Mouse (Mus musculus) megakaryocyte, adult 5-6 weeks (primary cell): ENCODE measurements around the gene Ddx31. TPM values are rescaled to one million over a fixed set of nuclear protein-coding genes. Genes with fewer than 3 reads are reported as not detected.

ENCODE experiments used
- ATAC-seq: 2 replicates; pipeline ENCODE4 v1.8.0; 2016; ENCODE audit warnings: mild to moderate bottlenecking, inconsistent platforms; ENCODE audit not compliant: poor library complexity, severe bottlenecking
- total RNA-seq, 2 experiments: library from RNA; stranded (forward) in 1 of 2; stranded (reverse) in 1 of 2; fragments of 153-499, 151-499 nt in 1 of 2; fragments of 221-1000, 200-1000 nt in 1 of 2; gene quantifications; 2 replicates each; pipeline versions ENCODE4 v1.2.3 to v1.2.4; 2015 to 2017

Ddx31 gene
- 6.0 and 9.6 TPM in 2 replicates for total RNA-seq (2015)
- 9.4 and 9.9 TPM in 2 replicates for total RNA-seq (2017)

- peak; percentile 96 for ATAC-seq
Measured at GRCm38 (mm10) chr2:28840222-28840951, at the start of gene Ddx31, which contains the start of gene Gtf3c4. Ddx31 (plus strand) TSS chr2:28840406. Gtf3c4 (minus strand) TSS chr2:28840360.

- ATAC-seq: no peak
Measured at GRCm38 (mm10) chr2:28792931-28793610, 47.1 kb upstream of the Ddx31 start.

- ATAC-seq: no peak
Measured at GRCm38 (mm10) chr2:28794623-28795022, 45.6 kb upstream of the Ddx31 start.

- peak; percentile 76 for ATAC-seq
Measured at GRCm38 (mm10) chr2:28796298-28796697, 43.9 kb upstream of the Ddx31 start.

- ATAC-seq: no peak
Measured at GRCm38 (mm10) chr2:28797490-28798106, 42.6 kb upstream of the Ddx31 start.

- no peak for ATAC-seq
Measured at GRCm38 (mm10) chr2:28798390-28798789, 41.8 kb upstream of the Ddx31 start.

- ATAC-seq: no peak
Measured at GRCm38 (mm10) chr2:28799575-28799974, 40.6 kb upstream of the Ddx31 start.

GRCm38 (mm10) chr2:28803406-28803805 lies 36.8 kb upstream of the Ddx31 start:
- no peak for ATAC-seq

- ATAC-seq: no peak
Measured at GRCm38 (mm10) chr2:28808841-28809240, 31.4 kb upstream of the Ddx31 start.

- ATAC-seq: no peak
Measured at GRCm38 (mm10) chr2:28810260-28811013, 29.8 kb upstream of the Ddx31 start.

GRCm38 (mm10) chr2:28818866-28819265 lies 21.3 kb upstream of the Ddx31 start:
- no peak for ATAC-seq

- no peak for ATAC-seq
Measured at GRCm38 (mm10) chr2:28829265-28829664, 10.9 kb upstream of the Ddx31 start.

- no peak for ATAC-seq
Measured at GRCm38 (mm10) chr2:28836181-28836940, 3.8 kb upstream of the Ddx31 start.

- 0 out of 2 replicates have a peak, but pooled peaks have one; percentile 0 for ATAC-seq
Measured at GRCm38 (mm10) chr2:28839501-28840221, 545 bp upstream of the Ddx31 start.

- ATAC-seq: no peak
Measured at GRCm38 (mm10) chr2:28842042-28842441, 1.8 kb downstream of the Ddx31 start.

GRCm38 (mm10) chr2:28848879-28849278 lies 8.7 kb downstream of the Ddx31 start:
- ATAC-seq: no peak

- ATAC-seq: no peak
Measured at GRCm38 (mm10) chr2:28852594-28852993, 12.4 kb downstream of the Ddx31 start.

GRCm38 (mm10) chr2:28855773-28856172 lies 15.6 kb downstream of the Ddx31 start:
- ATAC-seq: no peak

GRCm38 (mm10) chr2:28859303-28859702 lies 19.1 kb downstream of the Ddx31 start:
- ATAC-seq: no peak
